Mouse (Mus musculus) kidney, postnatal 0 days (tissue): ENCODE data around the gene Cdh3. TPM values are rescaled to one million over a fixed set of nuclear protein-coding genes. Genes with fewer than 3 reads are reported as not detected.

Source experiments
- ATAC-seq: fragments of 200-750 bp; cut with Nextera tagmentation; replicated peaks from 2 replicates; pipeline ENCODE4 v1.8.0; 2017; ENCODE audit warnings: low read depth, moderate number of reproducible peaks, moderate TSS enrichment, moderate library complexity; ENCODE audit not compliant: low FRiP score
- DNase-seq: peaks from one replicate; pipeline ENCODE4 v3.0.0-alpha.2; 2016; ENCODE audit warnings: low spot score
- H3K27ac ChIP-seq: fragments of 300-500 bp; sonication (generic); 2 replicates; pipeline ENCODE4 v1.5.1; 2014; ENCODE audit warnings: mild to moderate bottlenecking
- H3K27me3 ChIP-seq: fragments of 300-500 bp; sonication (generic); 2 replicates; pipeline ENCODE4 v1.6.1; 2014; ENCODE audit warnings: low read length, mixed read lengths; ENCODE audit not compliant: insufficient read depth
- H3K36me3 ChIP-seq: fragments of 300-500 bp; sonication (generic); 2 replicates; pipeline ENCODE4 v1.6.1; 2014; ENCODE audit warnings: low read length, mixed read lengths; ENCODE audit not compliant: insufficient read depth
- H3K4me1 ChIP-seq: fragments of 300-500 bp; sonication (generic); replicated peaks from 2 replicates; pipeline ENCODE4 v1.6.1; 2014; ENCODE audit warnings: antibody characterized with exemption, low read length, mixed read lengths; ENCODE audit not compliant: insufficient read depth
- H3K4me2 ChIP-seq: fragments of 300-500 bp; sonication (generic); 2 replicates; pipeline ENCODE4 v1.6.1; 2014; ENCODE audit warnings: mild to moderate bottlenecking, low read length, moderate library complexity, mixed read lengths
- H3K4me3 ChIP-seq: fragments of 300-500 bp; sonication (generic); replicated peaks from 2 replicates; pipeline ENCODE4 v1.5.1; 2014; ENCODE audit warnings: low read depth, low read length
- H3K9ac ChIP-seq: fragments of 300-500 bp; sonication (generic); 2 replicates; pipeline ENCODE4 v1.6.1; 2014; ENCODE audit warnings: low read depth, low read length
- H3K9me3 ChIP-seq: fragments of 300-500 bp; sonication (generic); replicated peaks from 2 replicates; pipeline ENCODE4 v1.6.1; 2016; ENCODE audit warnings: low read length, inconsistent platforms, mixed read lengths
- CTCF ChIP-seq: IDR thresholded peaks from 2 replicates; pipeline ENCODE4 v1.5.1; 2016; ENCODE audit warnings: antibody characterized with exemption, low read depth, mild to moderate bottlenecking, moderate library complexity
- WGBS: fragments of 180-500 bp; shearing (Covaris S2); extraction: QIAGEN DNeasy Blood & Tissue Kit; methylation state at CpG from one replicate; pipeline ENCODE4 v1.1.7; 2014; 5-methylcytosine and 5-hydroxymethylcytosine counted together
- polyA plus RNA-seq: library from polyadenylated mRNA; unstranded; fragments of >200 nt; fragmentation: Nextera tagmentation; extraction: Ambion mirVana; gene quantifications from 2 replicates; pipeline ENCODE4 v1.2.1, GENCODE M21; 2015

Cdh3 gene
- polyA plus RNA-seq, 1 experiment from 2014 or later: 20.9 TPM

- Histone ChIP-seq H3K27me3 (no peaks in the 10 kb centered on the region), H3K36me3 (no peaks in the 10 kb centered on the region), H3K4me3 (no peak overlapping the region), H3K4me2 (no peak overlapping the region), H3K9ac (no peak overlapping the region), H3K9me3 (no peaks in the 10 kb centered on the region), H3K27ac (no peak overlapping the region), H3K4me1 (peaks cover 10% of the 10 kb centered on the region; the same call in 1 of the 2 replicates)
- no peak for ATAC-seq
- 86% methylated on average over 7 of the region's 7 CpGs for WGBS
- TF ChIP-seq CTCF: no peak
- no peak for DNase-seq
These were observed 6.5 kb upstream of the Cdh3 start for GRCm38 (mm10) chr8:106504241-106504640.

GRCm38 (mm10) chr8:106505328-106505965 lies 5.2 kb upstream of the Cdh3 start:
- no peak overlapping the region for H3K27ac ChIP-seq
- no peaks in the 10 kb centered on the region for H3K9me3 ChIP-seq
- 46% methylated on average over 10 of the region's 10 CpGs for WGBS
- DNase-seq (no peak), ATAC-seq (no peak)
- TF ChIP-seq CTCF: no peak
- H3K36me3 ChIP-seq: no peaks in the 10 kb centered on the region
- H3K27me3 ChIP-seq: no peaks in the 10 kb centered on the region
- H3K4me3 ChIP-seq: no peak overlapping the region
- H3K4me1 ChIP-seq: peaks cover 13% of the 10 kb centered on the region; the same call in 1 of the 2 replicates
- H3K4me2 ChIP-seq: no peak overlapping the region
- H3K9ac ChIP-seq: no peak overlapping the region

- 89% methylated on average over 1 of the region's 1 CpGs for WGBS
- no peaks in the 10 kb centered on the region for H3K9me3 ChIP-seq
- no peak overlapping the region for H3K4me2 ChIP-seq
- no peak for TF ChIP-seq CTCF
- ATAC-seq (no peak), DNase-seq (no peak)
- peaks cover 19% of the 10 kb centered on the region for H3K4me1 ChIP-seq
- H3K27ac ChIP-seq: no peak overlapping the region
- no peak overlapping the region for H3K9ac ChIP-seq
- H3K4me3 ChIP-seq: no peak overlapping the region
- no peaks in the 10 kb centered on the region for H3K36me3 ChIP-seq
- H3K27me3 ChIP-seq: 0 out of 2 replicates have a peak, but pooled peaks cover 1% of the 10 kb centered on the region
These were observed 4.6 kb upstream of the Cdh3 start for GRCm38 (mm10) chr8:106506106-106506505.

- no peaks in the 10 kb centered on the region for H3K9me3 ChIP-seq
- DNase-seq (peak; percentile 83), ATAC-seq (0 out of 2 replicates have a peak, but pooled peaks have one; percentile 3)
- H3K4me1 ChIP-seq: peaks cover 21% of the 10 kb centered on the region
- H3K27me3 ChIP-seq: 0 out of 2 replicates have a peak, but pooled peaks cover 4% of the 10 kb centered on the region
- H3K4me2 ChIP-seq: peak overlapping the region; percentile 58
- H3K27ac ChIP-seq: no peak overlapping the region
- H3K9ac ChIP-seq: peak overlapping the region; percentile 33; the same call in 1 of the 2 replicates
- no peak for TF ChIP-seq CTCF
- peak overlapping the region; percentile 19 for H3K4me3 ChIP-seq
- 5% methylated on average over 30 of the region's 30 CpGs for WGBS
- H3K36me3 ChIP-seq: no peaks in the 10 kb centered on the region
These were observed 2.8 kb upstream of the Cdh3 start for GRCm38 (mm10) chr8:106507761-106508331.

- Histone ChIP-seq H3K9me3 (no peaks in the 10 kb centered on the region), H3K4me3 (no peak overlapping the region), H3K9ac (no peak overlapping the region), H3K4me1 (peaks cover 21% of the 10 kb centered on the region), H3K27me3 (0 out of 2 replicates have a peak, but pooled peaks cover 4% of the 10 kb centered on the region), H3K36me3 (no peaks in the 10 kb centered on the region), H3K4me2 (no peak overlapping the region), H3K27ac (no peak overlapping the region)
- no peak for DNase-seq
- no peak for ATAC-seq
- TF ChIP-seq CTCF: no peak
- WGBS: 51% methylated on average over 3 of the region's 3 CpGs
These were observed 2.2 kb upstream of the Cdh3 start for GRCm38 (mm10) chr8:106508456-106508855.

- H3K4me1 ChIP-seq: peaks cover 21% of the 10 kb centered on the region
- no peak overlapping the region for H3K4me3 ChIP-seq
- H3K9me3 ChIP-seq: no peaks in the 10 kb centered on the region
- H3K27ac ChIP-seq: no peak overlapping the region
- H3K4me2 ChIP-seq: no peak overlapping the region
- 78% methylated on average over 8 of the region's 8 CpGs for WGBS
- H3K9ac ChIP-seq: no peak overlapping the region
- no peak for ATAC-seq
- H3K27me3 ChIP-seq: 0 out of 2 replicates have a peak, but pooled peaks cover 4% of the 10 kb centered on the region
- TF ChIP-seq CTCF: 0 out of 2 replicates have a peak, but pooled peaks have one; percentile 13
- no peaks in the 10 kb centered on the region for H3K36me3 ChIP-seq
- no peak for DNase-seq
These were observed 1.5 kb upstream of the Cdh3 start for GRCm38 (mm10) chr8:106509079-106509780.
